Mouse (Mus musculus): ENCODE data around the gene Kansl1l. TPM values are rescaled to one million over a fixed set of nuclear protein-coding genes. Genes with fewer than 3 reads are reported as not detected.

The Kansl1l gene
- polyA plus RNA-seq, 1 experiment from 2014 or later, result 23.3 TPM

- Histone ChIP-seq H3K27ac (no peak overlapping the region), H3K9me3 (replicated peaks) (no peaks in the 10 kb centered on the region), H3K4me3 (no peak overlapping the region), H3K4me2 (replicated peaks) (peak overlapping the region; percentile 65), H3K9ac (no peak overlapping the region), H3K27me3 (no peaks in the 10 kb centered on the region), H3K36me3 (no peaks in the 10 kb centered on the region), H3K4me1 (peaks cover 6% of the 10 kb centered on the region; the same call in 1 of the 2 replicates)
- WGBS, result 58% methylated on average over 8 of the region's 8 CpGs
- ATAC-seq (ENCODE audit: low FRiP score), result no peak
Measured at GRCm38 (mm10) chr1:66814756-66815155, 2.6 kb downstream of the Kansl1l start.

- no peak overlapping the region for H3K9ac ChIP-seq
- H3K36me3 ChIP-seq, result no peaks in the 10 kb centered on the region
- no peaks in the 10 kb centered on the region for H3K27me3 ChIP-seq
- 87% methylated on average over 1 of the region's 1 CpGs for WGBS
- peaks cover 6% of the 10 kb centered on the region; the same call in 1 of the 2 replicates for H3K4me1 ChIP-seq
- H3K9me3 ChIP-seq (replicated peaks), result no peaks in the 10 kb centered on the region
- no peak overlapping the region for H3K4me3 ChIP-seq
- no peak overlapping the region for H3K4me2 ChIP-seq (replicated peaks)
- H3K27ac ChIP-seq, result no peak overlapping the region
- ATAC-seq (ENCODE audit: low FRiP score), result no peak
Measured at GRCm38 (mm10) chr1:66813191-66813590, 4.2 kb downstream of the Kansl1l start.

- no peaks in the 10 kb centered on the region for H3K9me3 ChIP-seq (replicated peaks)
- 96% methylated on average over 1 of the region's 1 CpGs for WGBS
- no peaks in the 10 kb centered on the region for H3K4me1 ChIP-seq
- H3K27ac ChIP-seq, result no peak overlapping the region
- no peak overlapping the region for H3K4me3 ChIP-seq
- no peak for ATAC-seq (ENCODE audit: low FRiP score)
- H3K9ac ChIP-seq, result no peak overlapping the region
- no peak overlapping the region for H3K4me2 ChIP-seq (replicated peaks)
- 0 out of 2 replicates have a peak, but pooled peaks cover 2% of the 10 kb centered on the region for H3K36me3 ChIP-seq
- H3K27me3 ChIP-seq, result no peaks in the 10 kb centered on the region
Measured at GRCm38 (mm10) chr1:66806821-66807220, 10.5 kb downstream of the Kansl1l start.

- no peaks in the 10 kb centered on the region for H3K27me3 ChIP-seq
- ATAC-seq (ENCODE audit: low FRiP score), result no peak
- peaks cover 8% of the 10 kb centered on the region; the same call in 1 of the 2 replicates for H3K36me3 ChIP-seq
- no peak overlapping the region for H3K4me3 ChIP-seq
- H3K9ac ChIP-seq, result no peak overlapping the region
- 83% methylated on average over 1 of the region's 1 CpGs for WGBS
- H3K4me1 ChIP-seq, result no peaks in the 10 kb centered on the region
- H3K9me3 ChIP-seq (replicated peaks), result no peaks in the 10 kb centered on the region
- H3K4me2 ChIP-seq (replicated peaks), result no peak overlapping the region
- H3K27ac ChIP-seq, result no peak overlapping the region
Measured at GRCm38 (mm10) chr1:66805408-66805807, 12.0 kb downstream of the Kansl1l start.

GRCm38 (mm10) chr1:66804710-66805109, 12.7 kb downstream of the Kansl1l start:
- Histone ChIP-seq H3K36me3 (peaks cover 15% of the 10 kb centered on the region; the same call in 1 of the 2 replicates), H3K9me3 (replicated peaks) (no peaks in the 10 kb centered on the region), H3K4me3 (no peak overlapping the region), H3K4me1 (no peaks in the 10 kb centered on the region), H3K27me3 (no peaks in the 10 kb centered on the region), H3K9ac (no peak overlapping the region), H3K4me2 (replicated peaks) (no peak overlapping the region), H3K27ac (no peak overlapping the region)
- ATAC-seq (ENCODE audit: low FRiP score), result no peak
- WGBS, result 66% methylated on average over 5 of the region's 5 CpGs

- Histone ChIP-seq H3K9ac (no peak overlapping the region), H3K4me1 (no peaks in the 10 kb centered on the region), H3K27ac (no peak overlapping the region), H3K4me3 (no peak overlapping the region), H3K4me2 (replicated peaks) (no peak overlapping the region), H3K36me3 (peaks cover 16% of the 10 kb centered on the region; the same call in 1 of the 2 replicates), H3K27me3 (no peaks in the 10 kb centered on the region), H3K9me3 (replicated peaks) (no peaks in the 10 kb centered on the region)
- ATAC-seq (ENCODE audit: low FRiP score), result no peak
- 94% methylated on average over 2 of the region's 2 CpGs for WGBS
Measured at GRCm38 (mm10) chr1:66797962-66798361, 19.4 kb downstream of the Kansl1l start.

- Histone ChIP-seq H3K27ac (no peak overlapping the region), H3K4me1 (peaks cover 4% of the 10 kb centered on the region; the same call in 1 of the 2 replicates), H3K9me3 (replicated peaks) (no peaks in the 10 kb centered on the region), H3K36me3 (no peaks in the 10 kb centered on the region), H3K27me3 (no peaks in the 10 kb centered on the region), H3K4me2 (replicated peaks) (no peak overlapping the region), H3K4me3 (no peak overlapping the region), H3K9ac (no peak overlapping the region)
- 95% methylated on average over 2 of the region's 2 CpGs for WGBS
- ATAC-seq (ENCODE audit: low FRiP score), result no peak
Measured at GRCm38 (mm10) chr1:66792838-66793466, 24.4 kb downstream of the Kansl1l start.

- H3K4me2 ChIP-seq (replicated peaks), result no peak overlapping the region
- no peak overlapping the region for H3K9ac ChIP-seq
- no peaks in the 10 kb centered on the region for H3K27me3 ChIP-seq
- H3K4me3 ChIP-seq, result no peak overlapping the region
- WGBS, result 71% methylated on average over 2 of the region's 2 CpGs
- H3K4me1 ChIP-seq, result no peaks in the 10 kb centered on the region
- H3K36me3 ChIP-seq, result no peaks in the 10 kb centered on the region
- no peak overlapping the region for H3K27ac ChIP-seq
- no peaks in the 10 kb centered on the region for H3K9me3 ChIP-seq (replicated peaks)
- ATAC-seq (ENCODE audit: low FRiP score), result no peak
Measured at GRCm38 (mm10) chr1:66782296-66782695, 35.1 kb downstream of the Kansl1l start.

GRCm38 (mm10) chr1:66781027-66781426, 36.3 kb downstream of the Kansl1l start:
- no peak overlapping the region for H3K27ac ChIP-seq
- no peak overlapping the region for H3K4me3 ChIP-seq
- H3K9me3 ChIP-seq (replicated peaks), result no peaks in the 10 kb centered on the region
- no peak for ATAC-seq (ENCODE audit: low FRiP score)
- H3K4me2 ChIP-seq (replicated peaks), result no peak overlapping the region
- H3K4me1 ChIP-seq, result no peaks in the 10 kb centered on the region
- H3K36me3 ChIP-seq, result no peaks in the 10 kb centered on the region
- 87% methylated on average over 4 of the region's 4 CpGs for WGBS
- no peak overlapping the region for H3K9ac ChIP-seq
- H3K27me3 ChIP-seq, result no peaks in the 10 kb centered on the region

- no peak overlapping the region for H3K27ac ChIP-seq
- H3K27me3 ChIP-seq, result no peaks in the 10 kb centered on the region
- H3K9ac ChIP-seq, result no peak overlapping the region
- no peak overlapping the region for H3K4me3 ChIP-seq
- no peak overlapping the region for H3K4me2 ChIP-seq (replicated peaks)
- ATAC-seq (ENCODE audit: low FRiP score), result no peak
- H3K36me3 ChIP-seq, result no peaks in the 10 kb centered on the region
- H3K9me3 ChIP-seq (replicated peaks), result no peaks in the 10 kb centered on the region
- H3K4me1 ChIP-seq, result no peaks in the 10 kb centered on the region
- WGBS, result 94% methylated on average over 1 of the region's 1 CpGs
Measured at GRCm38 (mm10) chr1:66778798-66779197, 38.6 kb downstream of the Kansl1l start.

- no peaks in the 10 kb centered on the region for H3K36me3 ChIP-seq
- WGBS, result 72% methylated on average over 2 of the region's 2 CpGs
- no peak overlapping the region for H3K4me3 ChIP-seq
Measured at GRCm38 (mm10) chr1:66777878-66778277, 39.5 kb downstream of the Kansl1l start.

GRCm38 (mm10) chr1:66768764-66769163, 48.6 kb downstream of the Kansl1l start:
- Histone ChIP-seq H3K27ac (no peak overlapping the region), H3K4me1 (no peaks in the 10 kb centered on the region), H3K4me3 (no peak overlapping the region), H3K36me3 (peaks cover 10% of the 10 kb centered on the region; the same call in 1 of the 2 replicates), H3K9ac (no peak overlapping the region), H3K27me3 (no peaks in the 10 kb centered on the region), H3K4me2 (replicated peaks) (no peak overlapping the region), H3K9me3 (replicated peaks) (no peaks in the 10 kb centered on the region)
- WGBS, result 81% methylated on average over 1 of the region's 1 CpGs
- ATAC-seq (ENCODE audit: low FRiP score), result no peak

More at GRCm38 (mm10) chr1:66777878-66778277, 39.5 kb downstream of the Kansl1l start:
- ATAC-seq (ENCODE audit: low FRiP score), result no peak
- Histone ChIP-seq H3K27ac (no peak overlapping the region), H3K4me2 (replicated peaks) (no peak overlapping the region), H3K9ac (no peak overlapping the region), H3K4me1 (no peaks in the 10 kb centered on the region), H3K9me3 (replicated peaks) (no peaks in the 10 kb centered on the region), H3K27me3 (no peaks in the 10 kb centered on the region)

GRCm38 (mm10) chr1:66730581-66730980, 86.8 kb downstream of the Kansl1l start:
- H3K36me3 ChIP-seq, result peaks cover 20% of the 10 kb centered on the region

More at GRCm38 (mm10) chr1:66730581-66730980, 86.8 kb downstream of the Kansl1l start:
- no peaks in the 10 kb centered on the region for H3K27me3 ChIP-seq
- no peaks in the 10 kb centered on the region for H3K9me3 ChIP-seq (replicated peaks)
- no peak for ATAC-seq (ENCODE audit: low FRiP score)
- no peaks in the 10 kb centered on the region for H3K4me1 ChIP-seq
- no peak overlapping the region for H3K9ac ChIP-seq
- no peak overlapping the region for H3K4me3 ChIP-seq
- H3K4me2 ChIP-seq (replicated peaks), result no peak overlapping the region
- no peak overlapping the region for H3K27ac ChIP-seq
- 93% methylated on average over 1 of the region's 1 CpGs for WGBS

Measured in hindbrain, embryonic 12.5 days (tissue).